Mouse (Mus musculus) cerebellum, adult (tissue): ENCODE measurements around the gene Ccl4.

ENCODE experiments used
- ATAC-seq: cut with Nextera tagmentation; 2 replicates; pipeline ENCODE4 v1.9.2; 2017; ENCODE audit warnings: mild to moderate bottlenecking, moderate library complexity, mixed read lengths; ENCODE audit not compliant: insufficient number of reproducible peaks, low FRiP score, low TSS enrichment

Gene Ccl4

GRCm38 (mm10) chr11:83662204-83662603 lies at the start of gene Ccl4:
Gene Ccl4, plus strand, starts transcription at chr11:83662584.
- no peak for ATAC-seq

DNA sequence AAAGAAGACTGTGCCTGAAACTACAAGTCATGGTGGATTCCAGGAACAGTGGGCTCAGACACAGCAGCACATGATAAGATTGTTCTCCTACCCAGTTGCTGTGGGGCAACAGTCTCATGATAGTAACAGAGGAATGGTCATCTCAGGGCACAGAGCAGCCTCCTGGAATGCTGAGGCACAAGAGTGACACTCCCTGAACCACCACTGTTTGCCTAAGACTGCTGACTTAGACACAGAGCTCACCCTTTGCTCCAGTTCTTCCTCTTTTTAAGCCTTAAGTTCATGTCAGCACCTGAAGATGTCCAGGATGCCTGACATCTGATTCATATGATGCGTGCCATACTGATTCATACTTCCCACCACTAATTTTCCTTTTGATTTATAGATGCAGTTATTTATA lies 45.8 kb upstream of the Ccl4 start:
- ATAC-seq: no peak

- no peak for ATAC-seq
Measured at GRCm38 (mm10) chr11:83618238-83618637, 44.1 kb upstream of the Ccl4 start.

GRCm38 (mm10) chr11:83619037-83619436 lies 43.3 kb upstream of the Ccl4 start:
- no peak for ATAC-seq

DNA sequence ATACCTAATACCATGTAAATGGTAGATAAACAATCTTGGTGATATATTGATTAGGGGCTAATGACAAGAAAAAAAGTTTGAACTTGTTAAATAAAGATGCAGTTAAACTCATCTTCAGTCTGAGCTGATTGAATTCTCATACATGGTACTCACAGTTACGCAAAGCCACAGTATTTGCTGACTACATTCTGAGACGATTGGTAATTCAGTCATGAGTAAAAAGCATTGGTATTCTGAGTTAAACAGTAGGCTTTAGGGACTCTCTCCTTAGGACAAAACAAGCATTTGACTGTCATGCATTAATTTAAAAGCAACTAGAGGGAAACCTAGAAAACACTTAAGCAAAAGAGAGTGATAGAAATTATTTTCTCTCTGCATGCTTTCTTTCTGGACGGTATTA lies 38.8 kb upstream of the Ccl4 start:
- ATAC-seq: no peak

- no peak for ATAC-seq
Measured at GRCm38 (mm10) chr11:83628808-83629207, 33.6 kb upstream of the Ccl4 start.

- no peak for ATAC-seq
Measured at GRCm38 (mm10) chr11:83630630-83631029, 31.8 kb upstream of the Ccl4 start.

DNA sequence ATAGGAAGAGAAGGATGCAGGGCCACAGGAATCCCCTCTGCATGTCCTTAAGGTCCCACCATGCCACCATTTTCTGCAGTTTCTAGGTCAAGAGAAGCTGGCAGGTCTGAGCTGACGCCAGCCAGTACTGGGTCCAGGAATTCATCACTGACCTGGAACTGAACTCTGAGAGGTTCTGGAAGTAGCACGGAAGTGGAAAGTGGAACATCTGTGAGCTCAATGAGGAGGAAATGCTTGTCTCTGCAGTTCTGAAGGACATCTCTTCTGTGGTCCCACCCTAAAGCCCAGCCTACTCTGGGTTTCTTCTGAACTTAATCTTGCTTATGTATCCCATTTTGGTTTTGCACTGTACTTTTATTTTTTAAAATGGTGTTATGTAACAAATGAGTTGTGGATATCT lies 31.3 kb upstream of the Ccl4 start:
- no peak for ATAC-seq

DNA sequence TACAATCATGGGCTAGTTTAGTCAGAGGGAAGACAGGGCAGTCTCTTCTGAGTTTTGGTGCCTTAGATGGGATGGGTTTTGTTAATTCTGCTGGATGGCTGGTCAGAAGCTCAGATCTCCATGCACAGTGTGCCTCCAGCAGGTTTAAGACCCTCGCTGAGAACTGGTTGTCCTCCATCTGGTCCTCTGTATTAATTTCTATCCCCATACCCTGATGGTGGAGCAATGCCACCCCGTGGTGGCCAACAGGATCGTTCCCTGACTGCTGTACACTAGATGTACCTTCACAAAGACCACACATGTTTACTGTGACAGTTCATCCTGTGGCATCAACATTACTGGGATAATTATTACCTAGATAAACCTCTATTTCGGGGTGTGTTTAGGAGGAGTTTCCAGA lies 29.6 kb upstream of the Ccl4 start:
- no peak for ATAC-seq

DNA sequence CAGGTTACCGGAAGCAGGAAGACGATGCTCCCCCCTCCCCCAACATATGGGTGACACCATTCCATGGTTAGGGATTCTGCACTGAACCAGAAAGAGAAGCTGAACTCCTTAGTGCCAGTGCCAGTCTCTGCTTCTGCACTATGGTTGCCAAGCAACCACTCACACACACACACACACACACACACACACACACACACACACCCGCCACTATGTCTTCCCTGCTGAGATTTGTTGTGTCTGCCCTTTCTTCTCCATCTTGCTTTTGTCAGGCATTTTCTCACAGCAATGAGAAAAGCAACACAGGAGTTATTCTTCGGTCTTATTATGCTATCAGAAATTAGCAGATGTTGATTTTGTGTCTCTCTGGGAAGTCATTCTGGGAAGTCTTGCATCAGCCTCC lies 28.0 kb upstream of the Ccl4 start:
- no peak for ATAC-seq

DNA sequence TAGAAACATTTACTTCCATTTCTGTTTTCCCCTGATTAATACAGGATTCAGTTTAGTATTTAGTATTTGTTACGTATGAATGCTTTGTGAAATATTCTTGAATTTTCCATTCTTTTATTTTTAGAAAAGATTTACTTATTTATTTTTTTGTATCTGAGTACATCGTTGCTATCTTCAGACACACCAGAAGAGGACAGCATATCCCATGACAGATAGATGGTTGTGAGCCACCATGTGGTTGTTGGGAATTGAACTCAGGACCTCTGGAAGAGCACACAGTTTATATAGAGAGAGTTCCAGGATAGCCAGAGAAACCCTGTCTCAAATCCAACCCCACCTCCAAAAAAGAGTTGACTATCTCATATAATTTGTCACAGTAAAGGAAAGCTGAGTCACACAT lies 27.5 kb upstream of the Ccl4 start:
- ATAC-seq: no peak

DNA sequence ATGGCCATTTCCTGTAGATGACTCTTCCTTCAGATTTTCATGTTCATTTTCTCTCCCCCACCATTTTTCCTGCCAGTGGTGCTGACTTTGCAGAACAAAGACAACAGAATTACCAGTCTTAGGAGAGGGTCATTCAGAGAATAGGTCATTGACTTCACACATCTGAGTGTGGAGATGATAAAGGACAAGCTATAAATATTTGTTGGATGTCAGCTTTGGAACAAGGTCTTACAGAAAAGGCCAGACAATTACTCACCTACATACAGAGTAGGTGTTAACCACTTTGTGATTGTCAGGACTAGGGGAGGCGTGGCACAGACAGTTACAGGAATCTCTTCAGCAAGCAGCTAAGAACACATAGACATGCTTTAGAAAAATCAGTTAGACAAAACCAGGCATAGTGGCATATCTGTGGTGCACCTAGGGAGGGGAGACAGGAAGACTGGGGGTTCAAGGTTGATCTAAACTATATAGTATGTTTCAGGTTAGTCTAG lies 25.6 kb upstream of the Ccl4 start:
- no peak for ATAC-seq

DNA sequence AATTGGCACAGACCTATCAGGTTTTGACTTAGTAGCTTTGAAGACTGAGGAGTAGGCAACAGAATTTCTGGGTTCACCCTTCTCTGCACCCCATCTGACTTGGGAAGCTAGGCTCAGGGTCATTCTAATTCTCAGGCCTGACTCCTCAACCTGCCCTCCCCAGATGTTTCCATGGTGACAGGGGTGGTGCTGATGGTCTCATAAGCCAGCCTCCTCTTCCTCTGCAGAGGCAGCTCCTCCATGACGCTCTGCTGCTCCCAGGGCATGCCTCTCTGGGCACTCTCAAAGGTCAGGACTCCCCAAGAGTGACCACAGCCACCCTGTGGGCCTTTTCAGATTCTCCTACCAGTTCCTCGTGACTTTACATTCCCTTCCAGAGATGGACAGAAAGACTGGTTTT lies 23.4 kb upstream of the Ccl4 start:
- no peak for ATAC-seq

DNA sequence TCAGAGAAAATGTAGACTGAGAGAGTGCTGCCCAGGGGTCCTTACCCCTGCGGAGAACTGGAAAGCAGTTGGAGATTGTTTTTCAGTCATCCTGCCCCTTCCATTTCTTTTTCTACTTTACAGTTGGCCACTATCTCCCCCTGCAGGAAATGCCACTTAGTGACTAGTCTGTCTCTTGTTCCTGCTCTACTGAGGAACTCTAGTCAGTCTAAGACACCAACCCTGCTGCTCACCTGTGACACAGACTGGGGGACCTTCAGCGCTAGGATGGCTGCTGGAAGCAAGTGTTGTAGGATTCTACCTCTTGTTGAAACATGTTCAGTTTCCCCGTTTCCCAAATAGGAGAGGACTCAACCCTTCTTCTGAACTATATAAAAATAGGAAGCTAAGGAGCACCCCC lies 22.9 kb upstream of the Ccl4 start:
- no peak for ATAC-seq

DNA sequence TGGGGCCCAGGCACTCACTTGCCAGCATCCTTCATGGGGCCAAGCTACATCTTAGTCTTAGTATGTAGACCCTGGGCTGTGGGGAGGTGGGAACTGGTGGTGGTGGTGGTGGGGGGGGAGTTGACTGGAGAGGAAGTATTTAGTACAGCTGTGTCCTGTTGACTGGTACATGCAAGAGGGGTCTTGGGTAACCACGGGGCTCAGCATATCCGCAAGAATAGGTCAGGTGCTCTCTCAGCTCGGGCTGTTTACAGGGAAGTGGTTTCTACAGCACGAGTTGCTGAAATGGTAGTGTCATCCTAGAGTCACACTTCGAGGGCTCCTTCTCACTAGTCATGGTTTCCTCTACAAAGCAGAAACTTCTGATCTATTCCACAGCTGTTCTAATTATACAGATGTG lies 22.2 kb upstream of the Ccl4 start:
- no peak for ATAC-seq

DNA sequence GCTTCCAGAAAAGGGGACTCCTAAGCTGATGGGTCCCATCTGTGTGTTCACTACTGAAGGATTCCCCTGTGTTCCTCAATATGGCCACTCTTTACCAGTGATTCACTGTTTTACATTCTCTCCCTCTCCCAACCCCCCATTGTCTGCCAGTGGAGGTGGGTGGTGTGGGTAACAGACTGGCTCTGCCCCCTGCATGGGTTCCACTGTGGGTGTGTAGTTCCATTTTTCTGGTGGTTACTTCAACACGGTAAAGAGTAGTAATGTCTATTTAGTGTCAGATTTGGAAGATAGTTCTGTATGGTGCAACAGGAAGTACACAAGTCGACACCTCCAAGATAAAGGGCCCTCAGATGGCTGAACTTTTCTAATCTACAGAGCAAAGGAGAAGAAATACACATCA lies 21.2 kb upstream of the Ccl4 start:
- ATAC-seq: no peak

GRCm38 (mm10) chr11:83645521-83645920 lies 16.9 kb upstream of the Ccl4 start, which contains the start of gene Rpl9-ps1:
Gene Rpl9-ps1, minus strand, starts transcription at chr11:83645621.
- no peak for ATAC-seq

DNA sequence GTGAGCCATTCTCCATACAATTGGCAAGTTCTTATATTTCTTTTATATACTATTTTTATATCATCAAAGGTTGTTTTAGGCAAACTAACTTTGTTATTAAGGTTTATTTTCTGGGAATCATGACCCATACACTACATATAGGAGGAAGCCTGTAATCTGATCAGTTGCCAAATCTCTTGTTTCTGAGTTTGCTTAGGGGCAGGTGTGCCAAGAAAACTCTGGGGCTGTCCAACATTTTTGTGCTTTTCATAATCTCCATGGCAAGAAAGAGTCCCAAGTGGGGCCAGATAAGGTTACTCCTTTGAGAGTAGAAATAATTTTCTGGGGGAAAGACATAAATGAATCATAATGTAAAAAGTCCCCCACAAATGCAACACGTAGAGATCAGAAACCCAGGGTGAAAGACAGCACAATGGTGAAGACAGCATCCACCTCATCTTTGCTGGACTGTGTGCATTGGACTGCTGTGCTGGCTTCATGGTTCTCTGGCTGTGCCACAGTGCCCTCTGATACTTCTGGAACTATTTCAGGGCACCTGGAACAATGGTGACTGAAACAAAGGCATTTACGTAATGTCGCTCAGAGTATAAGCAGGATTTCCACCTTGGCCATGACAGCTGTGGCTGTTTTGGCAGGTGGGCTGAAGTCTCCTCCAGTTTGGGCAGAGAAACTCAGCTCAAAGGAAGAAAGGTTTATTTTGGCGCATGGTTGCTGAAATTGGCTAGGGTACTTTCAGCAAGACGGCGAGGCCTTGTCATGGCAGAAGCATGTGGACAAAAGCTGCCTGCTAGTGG lies 15.8 kb upstream of the Ccl4 start:
- no peak for ATAC-seq

DNA sequence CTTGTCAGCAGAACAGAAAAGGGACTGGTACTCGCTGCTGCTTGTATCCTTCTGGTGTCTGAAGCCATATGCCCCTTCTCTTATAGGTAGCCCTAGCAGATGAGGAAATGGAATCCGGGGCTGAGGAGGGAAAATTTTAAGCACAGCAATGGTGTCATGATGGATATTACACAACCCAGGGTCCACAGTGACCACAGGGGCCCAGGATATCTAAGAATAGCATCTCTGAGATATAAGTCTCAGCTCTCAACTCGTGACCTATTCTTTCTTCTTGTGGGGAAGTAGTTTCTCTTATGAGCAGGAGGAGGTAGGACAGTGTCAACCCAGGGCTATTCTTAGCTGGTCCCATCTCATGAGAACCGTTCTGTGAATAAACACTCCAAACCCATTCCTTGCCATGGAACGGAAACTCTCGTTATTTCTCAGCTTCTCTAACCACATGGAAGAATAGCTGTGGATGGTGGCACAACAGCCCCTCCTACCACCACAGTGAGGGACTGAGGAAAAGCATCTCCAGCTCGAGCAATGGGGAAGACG lies 13.0 kb upstream of the Ccl4 start, which contains the start of gene Ccl3:
TSS of gene Ccl3 (minus strand) at position 51 of the 537 bp plus-strand sequence.
- ATAC-seq: no peak

GRCm38 (mm10) chr11:83654606-83655005 lies 7.8 kb upstream of the Ccl4 start:
- ATAC-seq: no peak

- ATAC-seq: no peak
Measured at GRCm38 (mm10) chr11:83657508-83657907, 4.9 kb upstream of the Ccl4 start.

DNA sequence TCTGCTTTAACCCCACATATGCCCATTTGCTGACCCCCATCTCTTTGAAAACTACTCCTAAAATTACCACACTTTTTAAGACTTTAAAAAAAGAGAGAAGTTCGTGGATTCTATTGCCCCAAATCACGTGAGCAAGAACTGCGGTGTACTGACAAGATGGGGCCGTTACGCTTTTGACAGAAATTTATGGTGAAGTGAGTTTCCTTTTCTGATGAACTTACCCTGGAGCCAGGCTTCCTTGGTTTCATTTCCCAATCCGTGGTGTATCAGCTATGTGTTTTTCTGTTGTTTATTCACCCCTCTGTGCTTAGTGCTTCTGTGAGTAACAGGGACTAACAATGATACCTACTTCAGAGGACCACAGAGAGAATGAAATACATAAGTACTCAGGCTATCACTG lies 3.6 kb upstream of the Ccl4 start:
- no peak for ATAC-seq
